Mouse (Mus musculus): ENCODE data around the gene Smco3. TPM values are rescaled to one million over a fixed set of nuclear protein-coding genes. Genes with fewer than 3 reads are reported as not detected.
"Not testable (repeated sequence)": the region's sequence is repeated elsewhere in the genome, so short reads cannot be mapped to it uniquely, and the experiment has no call there.

Smco3 gene
- polyA plus RNA-seq (2015; fragmentation: Nextera tagmentation; extraction: Ambion mirVana): 2.4 and 2.5 TPM in 2 replicates

DNA sequence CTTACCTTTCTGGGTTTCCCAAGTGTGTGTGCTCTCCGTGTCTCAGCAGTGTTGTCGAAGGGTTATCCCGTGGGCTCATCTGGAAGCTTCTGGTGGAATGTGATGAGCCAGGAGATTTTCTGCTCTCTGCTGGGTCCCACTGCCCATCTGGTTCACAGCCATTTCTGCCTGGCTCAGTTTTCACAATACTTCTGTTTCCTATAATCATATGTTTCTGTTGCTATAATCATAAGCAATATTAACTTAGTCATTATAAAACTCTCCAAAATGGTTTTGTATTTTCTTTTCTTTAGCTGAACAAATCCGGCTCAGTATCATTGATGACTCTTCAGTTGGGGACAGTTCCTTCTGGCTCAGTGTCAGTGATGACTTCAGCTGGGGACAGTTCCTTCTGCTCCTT is at the start of gene Smco3:
Gene Smco3, minus strand, starts transcription at position 101 of the 400 bp plus-strand sequence.
- no peaks in the 10 kb centered on the region for H3K27me3 ChIP-seq (ENCODE audit: insufficient read depth, low read length)
- H3K9ac ChIP-seq (replicated peaks; ENCODE audit: low read length): no peak within 1 kb of the TSS
- H3K27ac ChIP-seq (ENCODE audit: low read length): no peak within 1 kb of the TSS
- peak within 1 kb of the TSS; percentile 16; the same call in 1 of the 2 replicates for H3K4me2 ChIP-seq (replicated peaks; ENCODE audit: low read depth, low read length)
- H3K36me3 ChIP-seq (ENCODE audit: insufficient read depth, low read length): no peaks in the 10 kb centered on the region
- WGBS: 54% methylated on average over 4 of the region's 4 CpGs
- peak within 1 kb of the TSS; percentile 21 for H3K4me3 ChIP-seq (ENCODE audit: low read length)
- ATAC-seq (ENCODE audit: low FRiP score, low TSS enrichment): no peak
- no peaks in the 10 kb centered on the region for H3K9me3 ChIP-seq (ENCODE audit: low read length)
- H3K4me1 ChIP-seq (ENCODE audit: insufficient read depth, low read length): no peaks in the 10 kb centered on the region

GRCm38 (mm10) chr6:136884766-136885165 is 49.5 kb upstream of the Smco3 start:
- 19% methylated on average over 1 of the region's 1 CpGs for WGBS
- peaks cover 19% of the 10 kb centered on the region; the same call in 1 of the 2 replicates for H3K4me1 ChIP-seq (ENCODE audit: insufficient read depth, low read length)
- H3K9ac ChIP-seq (replicated peaks; ENCODE audit: low read length); H3K4me3 ChIP-seq (ENCODE audit: low read length); H3K4me2 ChIP-seq (replicated peaks; ENCODE audit: low read depth, low read length); H3K27ac ChIP-seq (ENCODE audit: low read length); H3K36me3 ChIP-seq (ENCODE audit: insufficient read depth, low read length); H3K9me3 ChIP-seq (ENCODE audit: low read length); H3K27me3 ChIP-seq (ENCODE audit: insufficient read depth, low read length): not testable (repeated sequence)
- peak; percentile 43; the same call in 1 of the 2 replicates for ATAC-seq (ENCODE audit: low FRiP score, low TSS enrichment)

- 92% methylated on average over 6 of the region's 6 CpGs for WGBS
- no peaks in the 10 kb centered on the region for H3K27me3 ChIP-seq (ENCODE audit: insufficient read depth, low read length)
Observed at GRCm38 (mm10) chr6:136883961-136884360, 48.7 kb upstream of the Smco3 start.

DNA sequence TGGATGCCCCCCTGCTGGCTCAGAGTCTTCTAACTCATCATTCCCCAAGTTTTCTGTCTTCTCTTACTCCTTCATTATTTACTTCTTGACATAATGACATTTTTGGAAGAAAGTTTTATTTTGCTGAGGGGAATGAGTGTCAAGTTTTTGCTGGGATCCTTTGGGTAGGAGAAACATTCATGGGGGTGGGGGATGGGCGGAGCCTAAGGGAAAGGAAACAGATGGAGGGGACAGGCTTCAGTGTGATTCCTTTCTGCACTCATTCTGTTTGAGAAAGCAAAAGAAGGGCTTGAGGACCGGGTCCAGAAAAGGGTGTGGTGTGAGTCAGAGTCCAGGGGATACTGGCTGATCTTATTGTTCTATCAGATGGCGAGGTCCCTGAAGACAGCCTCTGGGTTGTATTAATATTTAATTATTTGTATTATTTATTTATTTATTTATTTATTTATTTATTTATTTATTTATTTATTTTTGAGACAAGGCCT is 48.2 kb upstream of the Smco3 start:
- Histone ChIP-seq H3K9me3 (ENCODE audit: low read length) (no peaks in the 10 kb centered on the region), H3K4me3 (ENCODE audit: low read length) (no peak overlapping the region), H3K9ac (replicated peaks; ENCODE audit: low read length) (no peak overlapping the region), H3K27me3 (ENCODE audit: insufficient read depth, low read length) (no peaks in the 10 kb centered on the region), H3K27ac (ENCODE audit: low read length) (no peak overlapping the region), H3K36me3 (ENCODE audit: insufficient read depth, low read length) (no peaks in the 10 kb centered on the region), H3K4me1 (ENCODE audit: insufficient read depth, low read length) (peaks cover 19% of the 10 kb centered on the region; the same call in 1 of the 2 replicates), H3K4me2 (replicated peaks; ENCODE audit: low read depth, low read length) (no peak overlapping the region)
- 0 out of 2 replicates have a peak, but pooled peaks have one; percentile 46 for ATAC-seq (ENCODE audit: low FRiP score, low TSS enrichment)
- 75% methylated on average over 3 of the region's 3 CpGs for WGBS

More at GRCm38 (mm10) chr6:136883961-136884360, 48.7 kb upstream of the Smco3 start:
- Histone ChIP-seq H3K4me2 (replicated peaks; ENCODE audit: low read depth, low read length) (no peak overlapping the region), H3K36me3 (ENCODE audit: insufficient read depth, low read length) (no peaks in the 10 kb centered on the region), H3K4me3 (ENCODE audit: low read length) (no peak overlapping the region), H3K4me1 (ENCODE audit: insufficient read depth, low read length) (peaks cover 19% of the 10 kb centered on the region; the same call in 1 of the 2 replicates), H3K9me3 (ENCODE audit: low read length) (no peaks in the 10 kb centered on the region), H3K27ac (ENCODE audit: low read length) (no peak overlapping the region), H3K9ac (replicated peaks; ENCODE audit: low read length) (no peak overlapping the region)
- ATAC-seq (ENCODE audit: low FRiP score, low TSS enrichment): no peak

DNA sequence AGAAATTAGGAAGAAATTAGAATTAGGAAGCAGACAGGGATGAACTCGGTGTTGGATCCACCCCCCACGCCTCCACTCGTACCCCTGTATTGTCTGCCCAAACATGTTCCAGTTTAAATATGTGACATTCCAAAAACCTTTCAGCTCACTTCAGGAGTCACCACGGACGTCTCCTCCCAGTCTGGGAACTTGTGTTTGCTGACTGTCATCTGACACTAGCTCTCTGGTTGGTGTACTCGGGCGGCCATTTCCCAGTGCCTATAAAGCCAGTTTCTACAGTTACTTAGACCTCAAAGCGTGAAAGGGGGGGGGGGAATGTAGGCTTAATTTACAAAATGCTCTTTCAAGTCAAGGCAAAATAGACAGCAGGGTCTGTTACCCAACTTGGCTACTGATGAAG is 46.4 kb upstream of the Smco3 start:
- Histone ChIP-seq H3K4me3 (ENCODE audit: low read length) (no peak overlapping the region), H3K4me1 (ENCODE audit: insufficient read depth, low read length) (peaks cover 11% of the 10 kb centered on the region; the same call in 1 of the 2 replicates), H3K36me3 (ENCODE audit: insufficient read depth, low read length) (no peaks in the 10 kb centered on the region), H3K4me2 (replicated peaks; ENCODE audit: low read depth, low read length) (no peak overlapping the region), H3K9ac (replicated peaks; ENCODE audit: low read length) (no peak overlapping the region), H3K27ac (ENCODE audit: low read length) (no peak overlapping the region), H3K27me3 (ENCODE audit: insufficient read depth, low read length) (no peaks in the 10 kb centered on the region), H3K9me3 (ENCODE audit: low read length) (no peaks in the 10 kb centered on the region)
- ATAC-seq (ENCODE audit: low FRiP score, low TSS enrichment): no peak
- 50% methylated on average over 8 of the region's 8 CpGs for WGBS

- Histone ChIP-seq H3K4me1 (ENCODE audit: insufficient read depth, low read length) (peaks cover 13% of the 10 kb centered on the region; the same call in 1 of the 2 replicates), H3K27me3 (ENCODE audit: insufficient read depth, low read length) (no peaks in the 10 kb centered on the region), H3K36me3 (ENCODE audit: insufficient read depth, low read length) (no peaks in the 10 kb centered on the region), H3K27ac (ENCODE audit: low read length) (peak within 1 kb of the TSS; percentile 17), H3K4me3 (ENCODE audit: low read length) (peak within 1 kb of the TSS; percentile 35), H3K9me3 (ENCODE audit: low read length) (no peaks in the 10 kb centered on the region), H3K9ac (replicated peaks; ENCODE audit: low read length) (peak within 1 kb of the TSS; percentile 49), H3K4me2 (replicated peaks; ENCODE audit: low read depth, low read length) (peak within 1 kb of the TSS; percentile 45)
- peak; percentile 92 for ATAC-seq (ENCODE audit: low FRiP score, low TSS enrichment)
- WGBS: 16% methylated on average over 9 of the region's 9 CpGs
Observed at GRCm38 (mm10) chr6:136875670-136876069, 40.4 kb upstream of the Smco3 start, which contains the start of gene Mgp. Mgp (minus strand) TSS chr6:136875823.

DNA sequence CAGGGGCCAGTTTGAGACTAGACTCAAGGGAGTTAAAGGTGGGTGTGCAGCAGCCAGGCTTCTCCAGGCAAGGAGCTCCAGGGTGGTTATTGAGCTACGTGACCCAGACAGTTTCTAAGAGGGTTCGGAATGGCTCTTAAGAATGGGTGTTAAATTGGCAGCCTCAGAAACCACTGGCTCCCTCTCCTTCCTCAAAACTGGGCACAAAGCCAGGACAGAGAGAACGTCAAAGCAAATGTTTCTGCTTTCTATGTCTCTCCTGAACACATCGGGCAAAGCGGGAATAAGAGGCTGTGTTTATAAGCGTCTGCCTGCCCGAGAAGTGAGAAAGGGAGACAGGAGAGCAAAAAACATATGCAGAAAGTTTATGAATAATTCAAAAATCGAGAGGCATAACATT is 39.3 kb upstream of the Smco3 start:
- Histone ChIP-seq H3K4me2 (replicated peaks; ENCODE audit: low read depth, low read length) (peak overlapping the region; percentile 42), H3K4me3 (ENCODE audit: low read length) (peak overlapping the region; percentile 35), H3K27ac (ENCODE audit: low read length) (0 out of 2 replicates have a peak overlapping the region, but pooled peaks have one; percentile 14), H3K36me3 (ENCODE audit: insufficient read depth, low read length) (no peaks in the 10 kb centered on the region), H3K4me1 (ENCODE audit: insufficient read depth, low read length) (peaks cover 13% of the 10 kb centered on the region; the same call in 1 of the 2 replicates), H3K9ac (replicated peaks; ENCODE audit: low read length) (peak overlapping the region; percentile 33), H3K9me3 (ENCODE audit: low read length) (no peaks in the 10 kb centered on the region), H3K27me3 (ENCODE audit: insufficient read depth, low read length) (no peaks in the 10 kb centered on the region)
- WGBS: 46% methylated on average over 8 of the region's 8 CpGs
- no peak for ATAC-seq (ENCODE audit: low FRiP score, low TSS enrichment)

DNA sequence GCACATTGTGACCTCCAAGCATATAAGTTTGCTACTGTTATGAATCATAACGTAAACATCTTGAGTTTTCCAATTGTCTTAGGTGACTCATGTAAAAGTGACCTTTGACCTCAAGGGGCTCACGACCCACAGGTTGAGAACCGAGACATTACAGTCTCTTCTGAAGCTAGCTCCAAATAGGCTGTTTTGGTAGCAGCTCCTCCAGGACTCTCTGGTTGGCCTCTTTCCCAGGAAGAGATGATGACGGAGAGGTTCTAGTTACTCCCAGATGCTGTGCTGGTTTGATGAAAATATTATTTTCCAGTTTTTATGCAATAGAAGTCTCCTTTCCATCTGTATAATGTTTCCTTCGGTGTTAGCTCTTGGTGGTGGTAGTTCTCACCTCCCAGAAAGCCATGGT is 33.7 kb upstream of the Smco3 start:
- H3K9me3 ChIP-seq (ENCODE audit: low read length): no peaks in the 10 kb centered on the region
- H3K36me3 ChIP-seq (ENCODE audit: insufficient read depth, low read length): no peaks in the 10 kb centered on the region
- no peak overlapping the region for H3K4me2 ChIP-seq (replicated peaks; ENCODE audit: low read depth, low read length)
- no peak for ATAC-seq (ENCODE audit: low FRiP score, low TSS enrichment)
- WGBS: 73% methylated on average over 5 of the region's 5 CpGs
- no peaks in the 10 kb centered on the region for H3K4me1 ChIP-seq (ENCODE audit: insufficient read depth, low read length)
- no peak overlapping the region for H3K4me3 ChIP-seq (ENCODE audit: low read length)
- no peaks in the 10 kb centered on the region for H3K27me3 ChIP-seq (ENCODE audit: insufficient read depth, low read length)
- H3K9ac ChIP-seq (replicated peaks; ENCODE audit: low read length): no peak overlapping the region
- H3K27ac ChIP-seq (ENCODE audit: low read length): no peak overlapping the region

GRCm38 (mm10) chr6:136866150-136866549 is 30.9 kb upstream of the Smco3 start:
- Histone ChIP-seq H3K27me3 (ENCODE audit: insufficient read depth, low read length) (no peaks in the 10 kb centered on the region), H3K9me3 (ENCODE audit: low read length) (no peaks in the 10 kb centered on the region), H3K27ac (ENCODE audit: low read length) (no peak overlapping the region), H3K36me3 (ENCODE audit: insufficient read depth, low read length) (no peaks in the 10 kb centered on the region), H3K4me1 (ENCODE audit: insufficient read depth, low read length) (no peaks in the 10 kb centered on the region), H3K4me2 (replicated peaks; ENCODE audit: low read depth, low read length) (no peak overlapping the region), H3K4me3 (ENCODE audit: low read length) (no peak overlapping the region), H3K9ac (replicated peaks; ENCODE audit: low read length) (no peak overlapping the region)
- 72% methylated on average over 4 of the region's 4 CpGs for WGBS
- ATAC-seq (ENCODE audit: low FRiP score, low TSS enrichment): no peak

GRCm38 (mm10) chr6:136865360-136865759 is 30.1 kb upstream of the Smco3 start:
- Histone ChIP-seq H3K4me3 (ENCODE audit: low read length) (no peak overlapping the region), H3K27me3 (ENCODE audit: insufficient read depth, low read length) (no peaks in the 10 kb centered on the region), H3K27ac (ENCODE audit: low read length) (no peak overlapping the region), H3K36me3 (ENCODE audit: insufficient read depth, low read length) (no peaks in the 10 kb centered on the region), H3K9me3 (ENCODE audit: low read length) (no peaks in the 10 kb centered on the region), H3K4me2 (replicated peaks; ENCODE audit: low read depth, low read length) (no peak overlapping the region), H3K4me1 (ENCODE audit: insufficient read depth, low read length) (no peaks in the 10 kb centered on the region), H3K9ac (replicated peaks; ENCODE audit: low read length) (no peak overlapping the region)
- no peak for ATAC-seq (ENCODE audit: low FRiP score, low TSS enrichment)
- 93% methylated on average over 5 of the region's 5 CpGs for WGBS

All from kidney, embryonic 16.5 days (tissue).